Mouse (Mus musculus) adipose tissue, adult 10 weeks (tissue): ENCODE data around the gene Cbr1. TPM values are rescaled to one million over a fixed set of nuclear protein-coding genes. Genes with fewer than 3 reads are reported as not detected.

Experiments used
- polyA plus RNA-seq: library from polyadenylated mRNA; stranded (reverse); fragments of 350-450 nt; fragmentation: Illumina TruSeq; extraction: RNeasy Lipid Tissue Mini Kit (QIAGEN cat#74804); gene quantifications from one replicate; pipeline ENCODE4 v1.2.3, GENCODE M21; 2014; ENCODE audit warnings: low read depth, low replicate concordance

Cbr1 gene
- 94.3 TPM for polyA plus RNA-seq

DNA sequence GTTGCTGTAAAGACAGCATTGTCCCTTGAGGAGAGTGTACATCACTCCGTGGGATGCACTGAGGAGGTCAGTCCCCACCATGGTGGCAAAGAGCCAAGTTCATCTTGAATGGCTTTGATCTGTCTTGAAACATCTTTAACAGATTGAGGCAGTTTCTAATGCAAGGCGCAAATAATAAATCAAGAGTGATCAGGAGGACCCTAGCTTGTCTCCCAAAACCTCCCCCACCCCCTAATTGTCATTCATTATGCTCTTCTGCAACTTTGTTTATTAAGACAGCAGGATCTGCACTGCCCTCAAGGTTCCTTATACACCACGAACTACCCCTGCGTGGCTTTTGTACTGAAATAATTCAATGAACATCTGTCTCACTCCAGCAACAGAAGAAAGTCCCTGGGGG lies at the start of gene Cbr1:
Gene Cbr1, plus strand, starts transcription at position 301 of the 400 bp plus-strand sequence.

DNA sequence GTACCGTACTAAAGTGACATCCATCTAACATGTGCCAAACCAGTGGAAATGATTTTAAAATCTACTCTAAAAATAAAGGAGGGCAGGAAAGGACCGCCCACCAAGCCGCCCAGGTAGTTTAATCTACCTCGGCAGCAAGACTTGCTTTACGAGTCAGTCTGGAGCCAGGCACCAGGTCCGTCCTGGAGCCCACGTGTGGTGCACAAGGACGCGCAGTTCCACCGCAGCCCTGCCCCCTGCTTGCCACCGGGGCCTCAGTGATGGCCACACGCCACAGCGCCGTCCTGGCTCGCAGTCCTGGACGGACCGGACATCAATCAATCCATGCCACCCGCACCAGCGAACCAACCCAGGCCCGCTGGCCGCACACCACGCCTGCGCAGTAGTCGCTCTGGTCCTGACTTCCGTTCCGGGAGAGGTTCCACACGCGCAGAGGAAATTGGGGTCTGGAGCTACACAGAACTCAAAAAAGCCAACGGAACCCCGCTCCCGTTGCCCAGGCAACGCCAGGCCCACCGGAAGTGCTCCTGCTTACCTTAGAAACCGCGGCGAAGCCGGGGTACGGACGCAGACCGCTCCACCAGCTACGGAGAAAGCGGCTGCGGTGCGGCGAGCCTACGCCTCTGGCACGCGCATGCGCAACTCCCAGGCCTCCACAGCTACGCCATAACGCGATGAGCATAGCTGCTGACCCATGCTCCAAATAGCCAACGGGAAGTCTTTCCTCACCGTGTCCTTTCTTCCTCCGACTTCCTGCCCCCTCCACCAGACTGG lies 2.0 kb upstream of the Cbr1 start, which contains the start of gene Setd4:
Gene Setd4, minus strand, starts transcription at position 625 of the 774 bp plus-strand sequence.

DNA sequence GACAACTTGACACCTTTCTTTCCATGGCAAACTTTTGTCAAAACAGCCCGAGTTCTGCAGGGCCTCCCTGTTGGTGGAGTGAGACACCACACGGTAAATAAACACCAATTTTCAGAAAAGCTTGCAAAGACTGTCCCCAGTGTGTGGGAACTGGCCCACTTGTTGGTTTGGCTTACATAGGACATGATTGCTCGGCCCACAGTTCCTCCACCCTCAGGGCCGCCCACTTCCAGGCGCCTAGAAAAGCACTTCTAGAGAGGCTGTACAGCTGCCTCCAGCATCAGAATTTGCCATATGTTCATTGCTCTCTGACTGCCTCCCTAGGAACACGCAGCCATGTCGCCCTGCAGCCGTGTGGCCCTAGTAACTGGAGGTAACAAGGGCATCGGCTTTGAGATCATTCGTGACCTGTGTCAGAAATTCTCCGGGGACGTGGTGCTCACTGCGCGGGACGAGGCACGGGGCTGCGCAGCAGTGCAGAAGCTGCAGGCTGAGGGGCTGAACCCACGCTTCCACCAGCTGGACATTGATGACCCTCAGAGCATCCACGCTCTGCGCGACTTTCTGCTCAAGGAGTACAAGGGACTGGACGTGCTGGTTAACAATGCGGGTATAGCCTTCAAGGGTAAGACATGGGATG lies 22.2 kb downstream of the Cbr1 start, which contains the start of gene Gm5678:
Gene Gm5678, plus strand, starts transcription at position 337 of the 640 bp plus-strand sequence.

Other genes with a start within 250 kb of the Cbr1 start
- 8.1 TPM for gene Setd4, start 1.8 kb upstream of the Cbr1 start, polyA plus RNA-seq
- gene Gm5678, start 22.2 kb downstream of the Cbr1 start, polyA plus RNA-seq: not detected
- 23.9 TPM for gene Cbr3, start 77.4 kb downstream of the Cbr1 start, polyA plus RNA-seq
- 62.4 TPM for gene Dop1b, start 106.1 kb downstream of the Cbr1 start, polyA plus RNA-seq
- 21.9 TPM for gene Morc3, start 226.3 kb downstream of the Cbr1 start, polyA plus RNA-seq